Mouse (Mus musculus) midbrain, postnatal 0 days (tissue): ENCODE data around the gene Hacd3. TPM values are rescaled to one million over a fixed set of nuclear protein-coding genes. Genes with fewer than 3 reads are reported as not detected.

Experiments used
- ATAC-seq: fragments of 200-750 bp; cut with Nextera tagmentation; 2 replicates; pipeline ENCODE4 v1.8.0; 2017; ENCODE audit warnings: moderate number of reproducible peaks, mild to moderate bottlenecking, moderate TSS enrichment, moderate library complexity; ENCODE audit not compliant: low FRiP score
- DNase-seq: peaks from one replicate; pipeline ENCODE4 v3.0.0-alpha.2; 2015; ENCODE audit warnings: low spot score
- H3K27ac ChIP-seq: fragments of 300-500 bp; sonication (generic); 2 replicates; pipeline ENCODE4 v1.5.1; 2014; ENCODE audit warnings: low read depth, mild to moderate bottlenecking, low read length, mixed read lengths
- H3K27me3 ChIP-seq: fragments of 300-500 bp; sonication (generic); 2 replicates; pipeline ENCODE4 v1.6.1; 2014; ENCODE audit warnings: low read length, control low read depth, mixed read lengths; ENCODE audit not compliant: insufficient read depth
- H3K36me3 ChIP-seq: fragments of 300-500 bp; sonication (generic); 2 replicates; pipeline ENCODE4 v1.6.1; 2014; ENCODE audit warnings: low read length, control low read depth, mixed read lengths; ENCODE audit not compliant: insufficient read depth
- H3K4me1 ChIP-seq: fragments of 300-500 bp; sonication (generic); 2 replicates; pipeline ENCODE4 v1.6.1; 2014; ENCODE audit warnings: mild to moderate bottlenecking, control low read depth, antibody characterized with exemption, low read length, mixed read lengths; ENCODE audit not compliant: insufficient read depth
- H3K4me2 ChIP-seq: fragments of 300-500 bp; sonication (generic); 2 replicates; pipeline ENCODE4 v1.6.1; 2014; ENCODE audit warnings: low read depth, mild to moderate bottlenecking, low read length, mixed read lengths; ENCODE audit not compliant: poor library complexity, severe bottlenecking
- H3K4me3 ChIP-seq: fragments of 300-500 bp; sonication (generic); 2 replicates; pipeline ENCODE4 v1.5.1; 2014; ENCODE audit warnings: low read depth, mild to moderate bottlenecking, low read length, moderate library complexity
- H3K9ac ChIP-seq: fragments of 300-500 bp; sonication (generic); replicated peaks from 2 replicates; pipeline ENCODE4 v1.6.1; 2014; ENCODE audit warnings: mild to moderate bottlenecking, low read length, moderate library complexity, mixed read lengths; ENCODE audit not compliant: poor library complexity, severe bottlenecking
- H3K9me3 ChIP-seq: fragments of 300-500 bp; sonication (generic); 2 replicates; pipeline ENCODE4 v1.6.1; 2016; ENCODE audit warnings: low read length, control low read depth
- CTCF ChIP-seq: IDR thresholded peaks from 2 replicates; pipeline ENCODE4 v1.5.1; 2016; ENCODE audit warnings: antibody characterized with exemption, mild to moderate bottlenecking
- WGBS: fragments of 180-500 bp; shearing (Covaris S2); extraction: QIAGEN DNeasy Blood & Tissue Kit; methylation state at CpG from one replicate; pipeline ENCODE4 v1.1.7; 2014; 5-methylcytosine and 5-hydroxymethylcytosine counted together
- polyA plus RNA-seq: library from polyadenylated mRNA; unstranded; fragments of >200 nt; fragmentation: Nextera tagmentation; extraction: Ambion mirVana; gene quantifications from 2 replicates; pipeline ENCODE4 v1.2.1, GENCODE M21; 2015
- total RNA-seq: library from RNA; depleted of rRNA; stranded (reverse); fragments of >200 nt; gene quantifications from 2 replicates; pipeline ENCODE4 v1.2.3, GENCODE M21; 2014

Hacd3 gene
- total and polyA plus RNA-seq, 2 experiments from 2014 or later: 186 to 204 TPM

GRCm38 (mm10) chr9:65019146-65019545 lies 2.3 kb downstream of the Hacd3 start:
- no peak for DNase-seq
- 58% methylated on average over 3 of the region's 3 CpGs for WGBS
- Histone ChIP-seq H3K9ac (no peak overlapping the region), H3K27ac (no peak overlapping the region), H3K4me3 (no peak overlapping the region; the same call in 1 of the 2 replicates), H3K4me2 (peak overlapping the region; percentile 76), H3K9me3 (no peaks in the 10 kb centered on the region), H3K27me3 (no peaks in the 10 kb centered on the region), H3K4me1 (peaks cover 36% of the 10 kb centered on the region), H3K36me3 (no peaks in the 10 kb centered on the region)
- TF ChIP-seq CTCF: no peak
- ATAC-seq: no peak

- Histone ChIP-seq H3K27ac (no peak overlapping the region), H3K4me2 (peak overlapping the region; percentile 76), H3K4me1 (peaks cover 36% of the 10 kb centered on the region), H3K36me3 (no peaks in the 10 kb centered on the region), H3K4me3 (no peak overlapping the region; the same call in 1 of the 2 replicates), H3K9ac (no peak overlapping the region; the same call in 1 of the 2 replicates), H3K9me3 (no peaks in the 10 kb centered on the region), H3K27me3 (no peaks in the 10 kb centered on the region)
- DNase-seq: no peak
- 56% methylated on average over 3 of the region's 3 CpGs for WGBS
- ATAC-seq: no peak
- no peak for TF ChIP-seq CTCF
Measured at GRCm38 (mm10) chr9:65018588-65019121, 2.8 kb downstream of the Hacd3 start.

GRCm38 (mm10) chr9:65017896-65018295 lies 3.6 kb downstream of the Hacd3 start:
- peaks cover 36% of the 10 kb centered on the region for H3K4me1 ChIP-seq
- 80% methylated on average over 4 of the region's 4 CpGs for WGBS
- peak overlapping the region; percentile 26 for H3K4me2 ChIP-seq

GRCm38 (mm10) chr9:65016978-65017827 lies 4.3 kb downstream of the Hacd3 start:
- H3K36me3 ChIP-seq: no peaks in the 10 kb centered on the region
- H3K9me3 ChIP-seq: no peaks in the 10 kb centered on the region
- H3K9ac ChIP-seq: no peak overlapping the region
- H3K4me2 ChIP-seq: peak overlapping the region; percentile 20
- WGBS: 65% methylated on average over 16 of the region's 16 CpGs
- H3K27ac ChIP-seq: peak overlapping the region; percentile 68
- no peak for DNase-seq
- no peak for TF ChIP-seq CTCF
- no peak for ATAC-seq
- H3K4me1 ChIP-seq: peaks cover 36% of the 10 kb centered on the region
- H3K4me3 ChIP-seq: no peak overlapping the region
- H3K27me3 ChIP-seq: no peaks in the 10 kb centered on the region

More at GRCm38 (mm10) chr9:65017896-65018295, 3.6 kb downstream of the Hacd3 start:
- H3K9me3 ChIP-seq: no peaks in the 10 kb centered on the region
- H3K27ac ChIP-seq: peak overlapping the region; percentile 43; the same call in 1 of the 2 replicates
- TF ChIP-seq CTCF: no peak
- DNase-seq: no peak
- ATAC-seq: no peak
- no peak overlapping the region for H3K9ac ChIP-seq
- H3K27me3 ChIP-seq: no peaks in the 10 kb centered on the region
- no peaks in the 10 kb centered on the region for H3K36me3 ChIP-seq
- H3K4me3 ChIP-seq: no peak overlapping the region

- DNase-seq: peak; percentile 63
- peak; percentile 49; the same call in 1 of the 2 replicates for ATAC-seq
- TF ChIP-seq CTCF: no peak
- 54% methylated on average over 4 of the region's 4 CpGs for WGBS
- no peak overlapping the region for H3K9ac ChIP-seq
- H3K4me1 ChIP-seq: peaks cover 36% of the 10 kb centered on the region
- H3K4me2 ChIP-seq: peak overlapping the region; percentile 28
- H3K27ac ChIP-seq: peak overlapping the region; percentile 68
- H3K36me3 ChIP-seq: no peaks in the 10 kb centered on the region
- no peak overlapping the region for H3K4me3 ChIP-seq
- H3K9me3 ChIP-seq: no peaks in the 10 kb centered on the region
- no peaks in the 10 kb centered on the region for H3K27me3 ChIP-seq
Measured at GRCm38 (mm10) chr9:65016241-65016977, 5.1 kb downstream of the Hacd3 start.
